Mouse (Mus musculus) stomach, embryonic 14.5 days (tissue): ENCODE measurements around the gene Prss58. TPM values are rescaled to one million over a fixed set of nuclear protein-coding genes. Genes with fewer than 3 reads are reported as not detected.

Source experiments
- polyA plus RNA-seq: library from polyadenylated mRNA; unstranded; fragments of >200 nt; fragmentation: Nextera tagmentation; extraction: Ambion mirVana; gene quantifications from 2 replicates; pipeline ENCODE4 v1.2.1, GENCODE M21; 2014

Prss58 gene
- polyA plus RNA-seq, 1 experiment from 2014 or later = not detected

Other genes starting within 250 kb of the Prss58 start
- not detected in 2 replicates for gene Moxd2, start 12.9 kb downstream of the Prss58 start, polyA plus RNA-seq
- not detected in 2 replicates for gene 1700074P13Rik, start 40.2 kb upstream of the Prss58 start, polyA plus RNA-seq
- gene Gm4744, start 51.5 kb upstream of the Prss58 start, polyA plus RNA-seq = not detected in 2 replicates
- not detected in 2 replicates for gene 1810009J06Rik, start 64.4 kb upstream of the Prss58 start, polyA plus RNA-seq
- gene Gm2663, start 99.1 kb upstream of the Prss58 start, polyA plus RNA-seq = not detected in 2 replicates
- gene 2210010C04Rik, start 135.1 kb upstream of the Prss58 start, polyA plus RNA-seq = not detected in 2 replicates